In the genomic region with DNA sequence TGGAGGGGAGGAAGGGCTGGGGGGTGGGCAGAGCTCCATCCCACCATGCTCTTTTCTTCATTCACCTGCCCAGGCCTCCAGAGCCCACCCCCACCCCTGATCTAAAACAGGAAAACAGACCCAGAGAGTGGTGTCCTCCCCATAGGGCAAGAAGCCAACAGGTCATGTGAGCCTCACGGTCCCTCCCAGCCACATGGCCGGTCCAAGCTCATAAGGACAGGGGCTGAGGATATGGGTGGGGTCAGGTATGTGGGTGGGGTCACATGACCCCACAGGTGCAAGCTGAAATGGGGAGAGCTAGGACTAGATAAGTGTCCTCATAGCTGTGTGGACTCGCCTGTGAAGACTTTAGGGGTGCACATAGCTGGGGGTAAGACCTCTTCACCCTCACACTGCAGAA, we compare ENCODE assay signal across 15 mouse cellular contexts. TPM values are rescaled to one million over a fixed set of nuclear protein-coding genes. Genes with fewer than 3 reads are reported as not detected.
DNase-seq lines count a peak whose midpoint lies in the region; ATAC-seq lines count a peak whose summit lies in the region.
"Had no signal": no experiment of that assay in that cellular context is flagged by ENCODE, and none has a peak within 500 bp of the region (broad histone marks: within the 10 kb centered on the region; RNA-seq: fewer than 3 reads in every experiment).

No protein-coding gene starts in this region.

- H3K4me3 ChIP-seq in kidney, embryonic 16.5 days (ENCODE audit: low read length) = no peak overlapping the region
- no peak overlapping the region for H3K4me3 ChIP-seq in heart, embryonic 14.5 days (ENCODE audit: control insufficient read depth in 1 of 2, insufficient read depth in 1 of 2, low read depth in 1 of 2, low read length in 2 of 2)

- no peaks in the 10 kb centered on the region for H3K27me3 ChIP-seq in kidney, embryonic 16.5 days (ENCODE audit: insufficient read depth, low read length)
- H3K27me3 ChIP-seq in heart, embryonic 14.5 days (ENCODE audit: control insufficient read depth, insufficient read depth, low read length) = no peaks in the 10 kb centered on the region

- DNase-seq in kidney, adult 11 months = peak; percentile 66
- peak; percentile 68 for DNase-seq in brain, adult 2 months (ENCODE audit: low read depth, low spot score)
- DNase-seq in kidney, postnatal 14 days = peak; percentile 70
- DNase-seq in gastrocnemius, postnatal 10 days = no peak
- no peak for DNase-seq in c-Kit-positive CD71-positive TER-119-positive erythroid progenitor cells, embryonic 14.5 days (ENCODE audit: low spot score)
- DNase-seq: right cerebral cortex, postnatal 4 days had no signal

- peaks cover 22% of the 10 kb centered on the region for H3K4me1 ChIP-seq in kidney, embryonic 16.5 days (ENCODE audit: insufficient read depth, low read length)
- peaks cover 17 to 23% of the 10 kb centered on the region in 2 experiments for H3K4me1 ChIP-seq in heart, embryonic 14.5 days (ENCODE audit: control insufficient read depth in 2 of 2, insufficient read depth in 2 of 2, low read length in 2 of 2)

- peaks cover 40% of the 10 kb centered on the region for H3K36me3 ChIP-seq in kidney, embryonic 16.5 days (ENCODE audit: insufficient read depth, low read length)
- peaks cover 68% of the 10 kb centered on the region for H3K36me3 ChIP-seq in heart, embryonic 14.5 days (ENCODE audit: control insufficient read depth, insufficient read depth, low read length)

- H3K27ac ChIP-seq in kidney, embryonic 16.5 days (ENCODE audit: low read length) = no peak overlapping the region
- peak overlapping the region; percentile 76 to 81; a peak in 3 of 4 replicates for H3K27ac ChIP-seq in heart, embryonic 14.5 days (replicated peaks in 1 of 2; ENCODE audit: control insufficient read depth in 1 of 2, insufficient read depth in 1 of 2, low read depth in 2 of 2, low read length in 2 of 2)

- no peak overlapping the region for H3K9ac ChIP-seq in kidney, embryonic 16.5 days (replicated peaks; ENCODE audit: low read length)
- H3K9ac ChIP-seq in heart, embryonic 14.5 days (ENCODE audit: low read length) = peak overlapping the region; percentile 6

- no peak for ATAC-seq in kidney, embryonic 16.5 days (ENCODE audit: low FRiP score, low TSS enrichment)
- peak; percentile 8; the same call in 1 of the 2 replicates for ATAC-seq in heart, embryonic 14.5 days (ENCODE audit: insufficient number of reproducible peaks, insufficient read depth, low FRiP score, low read depth)
- ATAC-seq in inflammation-experienced regulatory T-cells, adult 6 months = no peak
- ATAC-seq: activated CD4-positive, CD25-positive, alpha-beta regulatory T cell, adult 4 months; forebrain, embryonic 16.5 days; midbrain, embryonic 16.5 days had no signal

- WGBS in kidney, embryonic 16.5 days = 52% methylated on average over 3 of the region's 3 CpGs
- 49% methylated on average over 3 of the region's 3 CpGs for WGBS in heart, embryonic 14.5 days

- no peak overlapping the region for H3K4me2 ChIP-seq in kidney, embryonic 16.5 days (replicated peaks; ENCODE audit: low read depth, low read length)
- peak overlapping the region; percentile 11 for H3K4me2 ChIP-seq in heart, embryonic 14.5 days (ENCODE audit: low read length)

- H3K9me3 ChIP-seq in kidney, embryonic 16.5 days (ENCODE audit: low read length) = no peaks in the 10 kb centered on the region
- no peaks in the 10 kb centered on the region for H3K9me3 ChIP-seq in heart, embryonic 14.5 days (ENCODE audit: control insufficient read depth, low read length)

RNA-seq across cellular contexts. Expression of gene Cox19, which starts 12.8 kb away (rescaled TPM):
- polyA plus RNA-seq in kidney, embryonic 16.5 days (2015; fragmentation: Nextera tagmentation; extraction: Ambion mirVana) = 99.3 and 104 TPM in 2 replicates
- polyA plus RNA-seq in heart, embryonic 14.5 days (2014; fragmentation: Nextera tagmentation; extraction: Ambion mirVana) = 89.4 and 91.8 TPM in 2 replicates
- 10 to 100 TPM; 52.5 to 66.7 (median 65.2) TPM for polyA plus RNA-seq in inflammation-experienced regulatory T-cells, adult 6 months (2017; shearing (Covaris generic))
- 10 to 100 TPM; 72.0 to 76.4 TPM for total RNA-seq in gastrocnemius, postnatal 10 days (2021)

RNA-seq across cellular contexts. Expression of gene Adap1, which starts 13.0 kb away (rescaled TPM):
- 1.1 and 1.7 TPM in 2 replicates for polyA plus RNA-seq in kidney, embryonic 16.5 days (2015; fragmentation: Nextera tagmentation; extraction: Ambion mirVana)
- 1.8 and 2.3 TPM in 2 replicates for polyA plus RNA-seq in heart, embryonic 14.5 days (2014; fragmentation: Nextera tagmentation; extraction: Ambion mirVana)
- polyA plus RNA-seq in inflammation-experienced regulatory T-cells, adult 6 months (2017; shearing (Covaris generic)) = 10 to 100 TPM in 1 of 3 experiments, 1 to 10 TPM in 2; 3.0 to 13.5 (median 3.7) TPM
- total RNA-seq in gastrocnemius, postnatal 10 days (2021) = 1 to 10 TPM; 2.2 to 2.6 TPM

RNA-seq across cellular contexts. Expression of gene Cyp2w1, which starts 14.0 kb away (rescaled TPM):
- polyA plus RNA-seq in kidney, embryonic 16.5 days (2015; fragmentation: Nextera tagmentation; extraction: Ambion mirVana) = not detected in 2 replicates
- not detected in 2 replicates for polyA plus RNA-seq in heart, embryonic 14.5 days (2014; fragmentation: Nextera tagmentation; extraction: Ambion mirVana)
- not detected for polyA plus RNA-seq in inflammation-experienced regulatory T-cells, adult 6 months (2017; shearing (Covaris generic))
- not detected for total RNA-seq in gastrocnemius, postnatal 10 days (2021)
- total RNA-seq: heart, postnatal 14 days; neutrophil, adult 5-6 weeks had no signal
- polyA plus RNA-seq: activated CD4-positive, CD25-positive, alpha-beta regulatory T cell, adult 4 months; forebrain, embryonic 16.5 days; limb, embryonic 11.5 days; midbrain, embryonic 16.5 days had no signal

RNA-seq across cellular contexts. Expression of gene Gpr146, which starts 39.1 kb away (rescaled TPM):
- polyA plus RNA-seq in kidney, embryonic 16.5 days (2015; fragmentation: Nextera tagmentation; extraction: Ambion mirVana) = 6.6 and 6.7 TPM in 2 replicates
- polyA plus RNA-seq in heart, embryonic 14.5 days (2014; fragmentation: Nextera tagmentation; extraction: Ambion mirVana) = 9.3 and 9.5 TPM in 2 replicates
- 1 to 10 TPM; 3.9 to 5.8 (median 5.2) TPM for polyA plus RNA-seq in inflammation-experienced regulatory T-cells, adult 6 months (2017; shearing (Covaris generic))
- 10 to 100 TPM; 13.0 to 19.0 TPM for total RNA-seq in gastrocnemius, postnatal 10 days (2021)

Comparison
In these comparisons a context has a peak if more than half of its experiments do, and no peak if none do; other contexts are left out.
1. DNase-seq: peak in kidney, adult 11 months (single experiment), brain, adult 2 months (single experiment) and kidney, postnatal 14 days (single experiment); none in gastrocnemius, postnatal 10 days (single experiment) and c-Kit-positive CD71-positive TER-119-positive erythroid progenitor cells, embryonic 14.5 days (single experiment).